27 mouse cellular contexts compared by ENCODE assay signal in genomic region chr10:109793491-109793890, GRCm38 (mm10).
A peak's percentile ranks its signal among the peaks of the same experiment; 100 is the strongest.
DNase-seq lines count a peak whose midpoint lies in the region; ATAC-seq lines count a peak whose summit lies in the region.
"Had no signal": no experiment of that assay in that cellular context is flagged by ENCODE, and none has a peak within 500 bp of the region (broad histone marks: within the 10 kb centered on the region; RNA-seq: fewer than 3 reads in every experiment).

No protein-coding gene starts in this region.

- no peaks in the 10 kb centered on the region for H3K36me3 ChIP-seq in midbrain, embryonic 11.5 days (ENCODE audit: control insufficient read depth, insufficient read depth, low read length)
- no peaks in the 10 kb centered on the region for H3K36me3 ChIP-seq in midbrain, embryonic 15.5 days (replicated peaks)
- no peaks in the 10 kb centered on the region for H3K36me3 ChIP-seq in midbrain, embryonic 16.5 days (ENCODE audit: control insufficient read depth, insufficient read depth, low read length)
- no peaks in the 10 kb centered on the region for H3K36me3 ChIP-seq in midbrain, embryonic 10.5 days
- H3K36me3 ChIP-seq: embryonic facial prominence, embryonic 13.5 days; embryonic facial prominence, embryonic 15.5 days; forebrain, embryonic 10.5 days; forebrain, embryonic 12.5 days; G1E had no signal

- no peaks in the 10 kb centered on the region for H3K4me1 ChIP-seq in midbrain, embryonic 11.5 days (ENCODE audit: control insufficient read depth, insufficient read depth, low read length)
- H3K4me1 ChIP-seq in midbrain, embryonic 15.5 days: 0 out of 2 replicates have a peak, but pooled peaks cover 6% of the 10 kb centered on the region
- H3K4me1 ChIP-seq in midbrain, embryonic 16.5 days (ENCODE audit: control insufficient read depth, insufficient read depth, low read length): peaks cover 7% of the 10 kb centered on the region
- no peaks in the 10 kb centered on the region for H3K4me1 ChIP-seq in midbrain, embryonic 10.5 days
- H3K4me1 ChIP-seq: embryonic facial prominence, embryonic 15.5 days; forebrain, embryonic 10.5 days; forebrain, embryonic 12.5 days had no signal

- intact Hi-C loops in left cerebral cortex, postnatal 14 days (cut with DNase I): no loop called here

- H3K4me3 ChIP-seq in midbrain, embryonic 11.5 days (ENCODE audit: low read depth, low read length): no peak overlapping the region
- no peak overlapping the region for H3K4me3 ChIP-seq in midbrain, embryonic 15.5 days
- no peak overlapping the region for H3K4me3 ChIP-seq in midbrain, embryonic 16.5 days (ENCODE audit: low read depth, low read length)
- H3K4me3 ChIP-seq in midbrain, embryonic 10.5 days: no peak overlapping the region
- H3K4me3 ChIP-seq: embryonic facial prominence, embryonic 13.5 days; embryonic facial prominence, embryonic 15.5 days; erythroblast, embryonic 14.5 days; forebrain, embryonic 10.5 days; forebrain, embryonic 12.5 days had no signal

- 77% methylated on average over 4 of the region's 4 CpGs for WGBS in midbrain, embryonic 11.5 days
- WGBS in midbrain, embryonic 15.5 days: 67% methylated on average over 4 of the region's 4 CpGs
- WGBS in midbrain, embryonic 16.5 days: 51% methylated on average over 4 of the region's 4 CpGs
- 90% methylated on average over 4 of the region's 4 CpGs for WGBS in midbrain, embryonic 10.5 days

- no peak for ATAC-seq in midbrain, embryonic 11.5 days (ENCODE audit: low FRiP score)
- ATAC-seq in midbrain, embryonic 15.5 days (replicated peaks): no peak
- ATAC-seq in midbrain, embryonic 16.5 days: no peak
- ATAC-seq: CD4-positive, CD25-positive, alpha-beta regulatory T cell, adult 4 months; forebrain, embryonic 14.5 days; forebrain, embryonic 16.5 days had no signal

- H3K4me2 ChIP-seq in midbrain, embryonic 11.5 days: no peak overlapping the region
- H3K4me2 ChIP-seq in midbrain, embryonic 15.5 days: no peak overlapping the region
- H3K4me2 ChIP-seq in midbrain, embryonic 16.5 days (ENCODE audit: low read length): no peak overlapping the region
- H3K4me2 ChIP-seq: embryonic facial prominence, embryonic 13.5 days; embryonic facial prominence, embryonic 15.5 days; forebrain, embryonic 12.5 days had no signal

- H3K27ac ChIP-seq in midbrain, embryonic 11.5 days (ENCODE audit: low read depth, low read length): no peak overlapping the region
- H3K27ac ChIP-seq in midbrain, embryonic 15.5 days: no peak overlapping the region
- H3K27ac ChIP-seq in midbrain, embryonic 16.5 days (ENCODE audit: low read length): 0 out of 2 replicates have a peak overlapping the region, but pooled peaks have one; percentile 20
- no peak overlapping the region for H3K27ac ChIP-seq in midbrain, embryonic 10.5 days (replicated peaks)
- H3K27ac ChIP-seq: embryonic facial prominence, embryonic 13.5 days; embryonic facial prominence, embryonic 15.5 days; forebrain, embryonic 10.5 days; forebrain, embryonic 12.5 days had no signal

- H3K9me3 ChIP-seq in midbrain, embryonic 11.5 days (ENCODE audit: control insufficient read depth, low read length): no peaks in the 10 kb centered on the region
- H3K9me3 ChIP-seq in midbrain, embryonic 15.5 days: no peaks in the 10 kb centered on the region
- no peaks in the 10 kb centered on the region for H3K9me3 ChIP-seq in midbrain, embryonic 16.5 days (replicated peaks; ENCODE audit: control insufficient read depth, low read length, poor library complexity, severe bottlenecking)
- no peaks in the 10 kb centered on the region for H3K9me3 ChIP-seq in midbrain, embryonic 10.5 days (replicated peaks)
- H3K9me3 ChIP-seq: embryonic facial prominence, embryonic 13.5 days; embryonic facial prominence, embryonic 15.5 days; forebrain, embryonic 10.5 days; forebrain, embryonic 12.5 days had no signal

- H3K27me3 ChIP-seq in midbrain, embryonic 11.5 days (ENCODE audit: control insufficient read depth, insufficient read depth, low read length): no peaks in the 10 kb centered on the region
- H3K27me3 ChIP-seq in midbrain, embryonic 15.5 days (replicated peaks): no peaks in the 10 kb centered on the region
- no peaks in the 10 kb centered on the region for H3K27me3 ChIP-seq in midbrain, embryonic 16.5 days (ENCODE audit: control insufficient read depth, insufficient read depth, low read depth, low read length)
- H3K27me3 ChIP-seq in midbrain, embryonic 10.5 days (ENCODE audit: low read depth, poor library complexity, severe bottlenecking): no peaks in the 10 kb centered on the region
- H3K27me3 ChIP-seq: CH12.LX; embryonic facial prominence, embryonic 13.5 days; embryonic facial prominence, embryonic 15.5 days; forebrain, embryonic 12.5 days had no signal

- H3K9ac ChIP-seq in midbrain, embryonic 11.5 days (ENCODE audit: low read length): no peak overlapping the region
- no peak overlapping the region for H3K9ac ChIP-seq in midbrain, embryonic 15.5 days
- H3K9ac ChIP-seq in midbrain, embryonic 16.5 days (ENCODE audit: low read depth, low read length): no peak overlapping the region
- H3K9ac ChIP-seq: embryonic facial prominence, embryonic 13.5 days; embryonic facial prominence, embryonic 15.5 days; forebrain, embryonic 12.5 days had no signal

- DNase-seq in midbrain, embryonic 11.5 days (ENCODE audit: low spot score, missing footprints): peak; percentile 35
- no peak for DNase-seq in midbrain, embryonic 10.5 days (ENCODE audit: low spot score)
- peak; percentile 36 for DNase-seq in retina, embryonic 14.5 days (ENCODE audit: low spot score)
- DNase-seq in left cerebral cortex, postnatal 14 days (ENCODE audit: low spot score in 2 of 2): no peak
- no peak for DNase-seq in cerebellum, postnatal 14 days
- DNase-seq: adrenal gland, adult 2 months; adrenal gland, postnatal 10 days; adrenal gland, postnatal 25 days; B cell, adult 2 months; cerebellum, adult 11-12 months; cerebellum, adult 2 months; cerebellum, adult 9-10 months; cerebellum, postnatal 10 days; cerebellum, postnatal 36 days; embryo, embryonic 11 days had no signal

Comparison
In these comparisons a context has a peak if more than half of its experiments do, and no peak if none do; other contexts are left out.
1. DNase-seq: peak in midbrain, embryonic 11.5 days (single experiment) and retina, embryonic 14.5 days (single experiment); none in midbrain, embryonic 10.5 days (single experiment), left cerebral cortex, postnatal 14 days (0 of 2) and cerebellum, postnatal 14 days (0 of 2).